Mouse (Mus musculus): ENCODE measurements around the gene Gm10447.

The Gm10447 gene

GRCm38 (mm10) chr11:53456474-53457371 is at the start of gene Gm10447, which contains the start of gene Shroom1:
TSS of gene Gm10447 (minus strand) at chr11:53457110.
TSS of gene Shroom1 (plus strand) at chr11:53457205.
- DNase-seq (ENCODE audit: low spot score in 2 of 2), result peak in 1 of 2 experiments; percentile 33

- no peak for DNase-seq (ENCODE audit: low spot score in 2 of 2)
Measured at GRCm38 (mm10) chr11:53505026-53505663, 48.2 kb upstream of the Gm10447 start.

- no peak for DNase-seq (ENCODE audit: low spot score in 2 of 2)
Measured at GRCm38 (mm10) chr11:53504376-53504775, 47.5 kb upstream of the Gm10447 start.

- no peak for DNase-seq (ENCODE audit: low spot score in 2 of 2)
Measured at GRCm38 (mm10) chr11:53503738-53504137, 46.8 kb upstream of the Gm10447 start.

GRCm38 (mm10) chr11:53502039-53502765 is 45.3 kb upstream of the Gm10447 start:
- DNase-seq (ENCODE audit: low spot score in 2 of 2), result peak in 1 of 2 experiments; percentile 68

- DNase-seq (ENCODE audit: low spot score in 2 of 2), result no peak
Measured at GRCm38 (mm10) chr11:53500569-53500968, 43.7 kb upstream of the Gm10447 start.

- peak; percentile 54 to 76 for DNase-seq (ENCODE audit: low spot score in 2 of 2)
Measured at GRCm38 (mm10) chr11:53496946-53497345, 40.0 kb upstream of the Gm10447 start.

GRCm38 (mm10) chr11:53495417-53495816 is 38.5 kb upstream of the Gm10447 start:
- DNase-seq (ENCODE audit: low spot score in 2 of 2), result no peak

GRCm38 (mm10) chr11:53493243-53493955 is 36.5 kb upstream of the Gm10447 start:
- no peak for DNase-seq (ENCODE audit: low spot score in 2 of 2)

- no peak for DNase-seq (ENCODE audit: low spot score in 2 of 2)
Measured at GRCm38 (mm10) chr11:53491954-53492401, 35.1 kb upstream of the Gm10447 start.

- no peak for DNase-seq (ENCODE audit: low spot score in 2 of 2)
Measured at GRCm38 (mm10) chr11:53489421-53489820, 32.5 kb upstream of the Gm10447 start.

GRCm38 (mm10) chr11:53489007-53489406 is 32.1 kb upstream of the Gm10447 start:
- no peak for DNase-seq (ENCODE audit: low spot score in 2 of 2)

GRCm38 (mm10) chr11:53486822-53487594 is 30.1 kb upstream of the Gm10447 start:
- DNase-seq (ENCODE audit: low spot score in 2 of 2), result no peak

- no peak for DNase-seq (ENCODE audit: low spot score in 2 of 2)
Measured at GRCm38 (mm10) chr11:53486351-53486750, 29.4 kb upstream of the Gm10447 start.

- no peak for DNase-seq (ENCODE audit: low spot score in 2 of 2)
Measured at GRCm38 (mm10) chr11:53485719-53486118, 28.8 kb upstream of the Gm10447 start.

GRCm38 (mm10) chr11:53483159-53483891 is 26.4 kb upstream of the Gm10447 start:
- DNase-seq (ENCODE audit: low spot score in 2 of 2), result no peak

GRCm38 (mm10) chr11:53481088-53481730 is 24.3 kb upstream of the Gm10447 start:
- no peak for DNase-seq (ENCODE audit: low spot score in 2 of 2)

- DNase-seq (ENCODE audit: low spot score in 2 of 2), result peak; percentile 70 to 72
Measured at GRCm38 (mm10) chr11:53479783-53480301, 22.9 kb upstream of the Gm10447 start, which contains the start of the genes Gm9945 and Sowaha. TSS of gene Gm9945 (plus strand) at chr11:53480166. TSS of gene Sowaha (minus strand) at chr11:53480274.

Data from frontal cortex, postnatal 36 days (tissue).